Mouse (Mus musculus) spleen, adult 2 months (tissue): ENCODE measurements around the gene Hibadh.

Experiments used
- CTCF ChIP-seq: fragments of 200-500 bp; IDR thresholded peaks from 2 replicates; pipeline ENCODE4 v1.5.1; 2011; ENCODE audit warnings: mild to moderate bottlenecking, inconsistent platforms; ENCODE audit not compliant: insufficient read depth, insufficient read length, insufficient replicate concordance; ENCODE audit errors: extremely low read depth
- POLR2A ChIP-seq: fragments of 200-500 bp; IDR thresholded peaks from 2 replicates; pipeline ENCODE4 v1.6.1; 2011; ENCODE audit warnings: low read depth, low read length, inconsistent platforms

DNA sequence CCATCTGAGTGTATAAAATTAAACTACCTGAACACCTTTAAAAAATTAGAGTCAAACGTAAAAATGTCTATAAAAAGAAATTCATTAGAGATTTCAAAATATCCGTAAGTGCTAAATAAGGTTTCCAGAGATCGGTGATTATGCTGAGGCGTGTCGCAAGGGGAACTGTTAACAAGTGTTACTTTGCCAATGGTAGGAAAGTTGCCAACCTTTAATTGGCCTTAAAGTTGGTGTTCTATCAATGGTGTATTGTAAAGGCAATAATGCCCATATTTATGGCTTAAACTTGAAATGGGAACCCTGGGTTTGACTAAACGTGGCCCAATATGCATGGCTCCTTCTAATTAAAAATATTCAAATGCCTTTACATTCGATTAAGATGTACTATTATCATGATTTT is 33.5 kb upstream of the Hibadh start:
- no peak for TF ChIP-seq CTCF
- no peak for TF ChIP-seq POLR2A
